Mouse (Mus musculus) forebrain, embryonic 14.5 days (tissue): Measurements from ENCODE around the gene Med19. TPM values are rescaled to one million over a fixed set of nuclear protein-coding genes. Genes with fewer than 3 reads are reported as not detected.

Source experiments
- ATAC-seq: fragments of 200-750 bp; cut with Nextera tagmentation; 2 replicates; pipeline ENCODE4 v1.8.0; 2017; ENCODE audit warnings: mild to moderate bottlenecking, moderate library complexity
- DNase-seq: peaks from one replicate; pipeline ENCODE4 v3.0.0-alpha.2; 2015; ENCODE audit warnings: low spot score
- H3K27ac ChIP-seq: fragments of 300-500 bp; sonication (generic); 2 replicates; pipeline ENCODE4 v1.5.1; 2014; ENCODE audit warnings: low read depth, mild to moderate bottlenecking, control low read depth, low read length, moderate library complexity
- H3K27me3 ChIP-seq: fragments of 300-500 bp; sonication (generic); replicated peaks from 2 replicates; pipeline ENCODE4 v1.6.1; 2014; ENCODE audit warnings: low read length, control low read depth, mixed read lengths; ENCODE audit not compliant: control insufficient read depth, insufficient read depth
- H3K36me3 ChIP-seq: fragments of 300-500 bp; sonication (generic); 2 replicates; pipeline ENCODE4 v1.6.1; 2014; ENCODE audit warnings: low read length, control low read depth; ENCODE audit not compliant: control insufficient read depth, insufficient read depth
- H3K4me1 ChIP-seq: fragments of 300-500 bp; sonication (generic); 2 replicates; pipeline ENCODE4 v1.6.1; 2014; ENCODE audit warnings: antibody characterized with exemption, low read length, control low read depth; ENCODE audit not compliant: control insufficient read depth, insufficient read depth
- H3K4me2 ChIP-seq: fragments of 300-500 bp; sonication (generic); 2 replicates; pipeline ENCODE4 v1.6.1; 2014; ENCODE audit warnings: mild to moderate bottlenecking, control low read depth, low read length
- H3K4me3 ChIP-seq: fragments of 300-500 bp; sonication (generic); 2 replicates; pipeline ENCODE4 v1.5.1; 2014; ENCODE audit warnings: low read depth, low read length, control low read depth
- H3K9ac ChIP-seq: fragments of 300-500 bp; sonication (generic); 2 replicates; pipeline ENCODE4 v1.6.1; 2014; ENCODE audit warnings: mild to moderate bottlenecking, low read length, control low read depth, moderate library complexity
- H3K9me3 ChIP-seq: fragments of 300-500 bp; sonication (generic); replicated peaks from 2 replicates; pipeline ENCODE4 v1.6.1; 2016; ENCODE audit warnings: low read length, control low read depth, mixed read lengths; ENCODE audit not compliant: control insufficient read depth
- WGBS: fragments of 180-500 bp; shearing (Covaris S2); extraction: QIAGEN DNeasy Blood & Tissue Kit; methylation state at CpG from one replicate; pipeline ENCODE4 v1.1.7; 2014; 5-methylcytosine and 5-hydroxymethylcytosine counted together
- polyA plus RNA-seq: library from polyadenylated mRNA; unstranded; fragments of >200 nt; fragmentation: Nextera tagmentation; extraction: Ambion mirVana; gene quantifications from 2 replicates; pipeline ENCODE4 v1.2.1, GENCODE M21; 2014

The Med19 gene
- polyA plus RNA-seq = 55.3 and 59.8 TPM in 2 replicates

DNA sequence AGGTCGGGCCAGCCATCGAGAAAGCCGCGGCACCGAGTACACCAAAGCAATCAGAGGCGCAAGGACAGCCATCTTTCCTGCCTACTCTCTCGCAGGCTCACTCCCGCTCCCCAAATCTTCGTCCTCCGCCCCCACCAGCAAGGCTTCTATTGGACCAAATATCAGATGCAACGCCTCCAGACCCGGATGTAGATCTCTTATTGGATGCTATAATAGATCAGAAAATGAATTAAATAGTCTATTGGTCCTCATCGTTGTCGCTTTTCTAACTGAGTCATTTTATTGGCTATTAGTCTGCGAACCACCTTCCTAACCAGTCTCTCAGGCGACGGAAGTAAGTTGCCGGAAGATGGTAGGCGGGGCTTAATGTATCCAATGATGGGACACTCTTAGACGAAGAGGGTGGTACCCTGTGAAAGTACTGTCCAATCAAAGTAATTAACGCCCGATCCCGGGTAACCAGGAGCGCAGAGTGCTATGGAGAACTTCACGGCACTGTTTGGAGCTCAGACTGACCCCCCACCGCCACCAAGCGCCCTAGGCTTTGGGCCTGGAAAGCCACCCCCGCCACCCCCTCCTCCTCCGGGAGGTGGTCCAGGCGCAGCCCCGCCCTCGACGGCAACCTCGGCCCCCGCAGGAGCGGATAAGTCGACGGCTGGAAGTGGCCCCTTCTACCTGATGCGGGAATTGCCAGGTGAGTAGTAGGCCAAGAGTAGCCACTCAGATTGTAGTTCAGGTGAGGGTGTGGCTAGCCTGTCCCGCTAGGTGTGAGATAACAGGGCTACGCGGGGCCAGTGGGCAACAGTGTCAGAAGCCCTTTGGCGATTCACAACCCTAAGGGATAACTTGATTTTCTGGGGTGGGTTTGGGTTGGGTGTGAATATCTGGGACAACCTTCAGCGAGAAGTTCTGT lies at the start of gene Med19, which contains the start of gene Gm28635:
Med19 (plus strand) TSS at position 435 of the 913 bp plus-strand sequence.
Gm28635 (minus strand) TSS at position 74 of the 913 bp plus-strand sequence.
- ATAC-seq (peak; percentile 100), DNase-seq (peak; percentile 100)
- Histone ChIP-seq H3K4me2 (peak within 1 kb of the TSS; percentile 65), H3K4me1 (peaks cover 14% of the 10 kb centered on the region; the same call in 1 of the 2 replicates), H3K9ac (peak within 1 kb of the TSS; percentile 84), H3K36me3 (peaks cover 33% of the 10 kb centered on the region), H3K27ac (peak within 1 kb of the TSS; percentile 61; the same call in 1 of the 2 replicates), H3K27me3 (no peaks in the 10 kb centered on the region), H3K4me3 (peak within 1 kb of the TSS; percentile 79), H3K9me3 (no peaks in the 10 kb centered on the region)
- under 1% methylated on average over 44 of the region's 44 CpGs for WGBS

GRCm38 (mm10) chr2:84632001-84632400 lies 46.2 kb upstream of the Med19 start:
- no peaks in the 10 kb centered on the region for H3K9me3 ChIP-seq

GRCm38 (mm10) chr2:84632999-84633398 lies 45.2 kb upstream of the Med19 start:
- H3K36me3 ChIP-seq = peaks cover 3% of the 10 kb centered on the region; the same call in 1 of the 2 replicates
- H3K27me3 ChIP-seq = no peaks in the 10 kb centered on the region
- WGBS = 17% methylated on average over 3 of the region's 3 CpGs
- no peak overlapping the region for H3K27ac ChIP-seq
- H3K4me1 ChIP-seq = peaks cover 36% of the 10 kb centered on the region
- H3K4me2 ChIP-seq = no peak overlapping the region
- ATAC-seq (no peak), DNase-seq (no peak)
- no peak overlapping the region for H3K9ac ChIP-seq
- no peak overlapping the region for H3K4me3 ChIP-seq
- H3K9me3 ChIP-seq = no peaks in the 10 kb centered on the region

More at GRCm38 (mm10) chr2:84632001-84632400, 46.2 kb upstream of the Med19 start:
- ATAC-seq = no peak
- DNase-seq = no peak
- Histone ChIP-seq H3K9ac (no peak overlapping the region), H3K27ac (no peak overlapping the region), H3K4me1 (peaks cover 27% of the 10 kb centered on the region), H3K4me2 (no peak overlapping the region), H3K27me3 (no peaks in the 10 kb centered on the region), H3K4me3 (no peak overlapping the region), H3K36me3 (peaks cover 3% of the 10 kb centered on the region; the same call in 1 of the 2 replicates)
- WGBS = 95% methylated on average over 1 of the region's 1 CpGs

GRCm38 (mm10) chr2:84634006-84634405 lies 44.2 kb upstream of the Med19 start:
- Histone ChIP-seq H3K27me3 (no peaks in the 10 kb centered on the region), H3K27ac (no peak overlapping the region), H3K4me2 (no peak overlapping the region), H3K9ac (no peak overlapping the region), H3K9me3 (no peaks in the 10 kb centered on the region), H3K4me1 (peaks cover 39% of the 10 kb centered on the region), H3K36me3 (peaks cover 2% of the 10 kb centered on the region; the same call in 1 of the 2 replicates), H3K4me3 (no peak overlapping the region)
- DNase-seq (no peak), ATAC-seq (no peak)
- 87% methylated on average over 4 of the region's 4 CpGs for WGBS

- no peaks in the 10 kb centered on the region for H3K36me3 ChIP-seq
- peak overlapping the region; percentile 87 for H3K27ac ChIP-seq
- H3K9ac ChIP-seq = peak overlapping the region; percentile 29; the same call in 1 of the 2 replicates
- WGBS = 24% methylated on average over 4 of the region's 4 CpGs
- H3K4me1 ChIP-seq = peaks cover 39% of the 10 kb centered on the region
- no peaks in the 10 kb centered on the region for H3K27me3 ChIP-seq
- peak; percentile 29 for DNase-seq
- no peak overlapping the region for H3K4me3 ChIP-seq
- no peaks in the 10 kb centered on the region for H3K9me3 ChIP-seq
- H3K4me2 ChIP-seq = no peak overlapping the region
- peak; percentile 24 for ATAC-seq
Observed at GRCm38 (mm10) chr2:84634934-84635482, 43.2 kb upstream of the Med19 start.

DNA sequence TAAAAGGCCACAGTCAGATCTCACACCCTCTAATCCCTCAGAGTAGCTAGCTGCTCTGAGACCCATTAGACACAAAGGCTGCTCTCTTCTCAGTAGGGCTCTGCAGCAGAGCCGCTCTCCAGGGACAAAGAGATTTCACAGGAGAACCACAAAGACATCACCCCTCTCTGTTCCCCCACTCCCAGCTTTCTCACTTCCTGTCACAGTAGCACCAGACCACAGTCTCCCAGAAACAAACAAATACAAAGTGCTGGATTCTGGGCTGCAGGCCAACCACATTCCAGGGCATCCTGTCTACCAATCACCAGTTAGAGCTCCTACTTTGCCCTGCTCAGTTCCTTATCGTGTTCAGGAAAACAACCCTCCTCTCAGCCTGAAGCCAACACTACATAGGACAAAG lies 42.6 kb upstream of the Med19 start:
- Histone ChIP-seq H3K4me1 (peaks cover 39% of the 10 kb centered on the region), H3K36me3 (no peaks in the 10 kb centered on the region), H3K27me3 (no peaks in the 10 kb centered on the region), H3K4me2 (no peak overlapping the region; the same call in 1 of the 2 replicates), H3K9me3 (no peaks in the 10 kb centered on the region), H3K27ac (peak overlapping the region; percentile 87), H3K9ac (peak overlapping the region; percentile 29; the same call in 1 of the 2 replicates), H3K4me3 (no peak overlapping the region)
- peak; percentile 96 for ATAC-seq
- 0% methylated on average over 2 of the region's 2 CpGs for WGBS
- peak; percentile 94 for DNase-seq

GRCm38 (mm10) chr2:84636231-84636741 lies 41.9 kb upstream of the Med19 start:
- Histone ChIP-seq H3K4me1 (peaks cover 39% of the 10 kb centered on the region), H3K4me2 (no peak overlapping the region; the same call in 1 of the 2 replicates), H3K4me3 (no peak overlapping the region), H3K36me3 (no peaks in the 10 kb centered on the region), H3K9me3 (no peaks in the 10 kb centered on the region), H3K27ac (peak overlapping the region; percentile 87), H3K27me3 (no peaks in the 10 kb centered on the region), H3K9ac (no peak overlapping the region)
- 39% methylated on average over 8 of the region's 8 CpGs for whole genome bisulfite sequencing
- ATAC-seq = no peak
- no peak for DNase-seq

- WGBS = 45% methylated on average over 7 of the region's 7 CpGs
- H3K4me2 ChIP-seq = no peak overlapping the region
- ATAC-seq (no peak), DNase-seq (no peak)
- H3K27me3 ChIP-seq = no peaks in the 10 kb centered on the region
- no peak overlapping the region for H3K27ac ChIP-seq
- no peaks in the 10 kb centered on the region for H3K36me3 ChIP-seq
- H3K9me3 ChIP-seq = no peaks in the 10 kb centered on the region
- H3K4me3 ChIP-seq = no peak overlapping the region
- peaks cover 39% of the 10 kb centered on the region for H3K4me1 ChIP-seq
- no peak overlapping the region for H3K9ac ChIP-seq
Observed at GRCm38 (mm10) chr2:84637452-84638165, 40.6 kb upstream of the Med19 start.
